In genomic region chr16:95258100-95258499, GRCm38 (mm10) we compare ENCODE assay signal across 23 mouse cellular contexts. TPM values are rescaled to one million over a fixed set of nuclear protein-coding genes. Genes with fewer than 3 reads are reported as not detected.
DNase-seq lines count a peak whose midpoint lies in the region; ATAC-seq lines count a peak whose summit lies in the region.
"Had no signal": no experiment of that assay in that cellular context is flagged by ENCODE, and none has a peak within 500 bp of the region (broad histone marks: within the 10 kb centered on the region; RNA-seq: fewer than 3 reads in every experiment).

No protein-coding gene starts in this region.

- no peak overlapping the region for H3K4me3 ChIP-seq in embryonic facial prominence, embryonic 12.5 days
- no peak overlapping the region for H3K4me3 ChIP-seq in embryonic facial prominence, embryonic 10.5 days
- no peak overlapping the region for H3K4me3 ChIP-seq in limb, embryonic 12.5 days (replicated peaks)
- H3K4me3 ChIP-seq in limb, embryonic 10.5 days: no peak overlapping the region
- no peak overlapping the region for H3K4me3 ChIP-seq in embryonic facial prominence, embryonic 13.5 days
- H3K4me3 ChIP-seq in stomach, embryonic 14.5 days (ENCODE audit: low read depth, low read length): no peak overlapping the region; the same call in 1 of the 2 replicates
- H3K4me3 ChIP-seq: hindbrain, embryonic 12.5 days; liver, embryonic 13.5 days; midbrain, embryonic 15.5 days; neural tube, embryonic 12.5 days had no signal

- H3K36me3 ChIP-seq in embryonic facial prominence, embryonic 12.5 days: no peaks in the 10 kb centered on the region
- no peaks in the 10 kb centered on the region for H3K36me3 ChIP-seq in embryonic facial prominence, embryonic 10.5 days (replicated peaks)
- H3K36me3 ChIP-seq in limb, embryonic 12.5 days: no peaks in the 10 kb centered on the region
- H3K36me3 ChIP-seq in limb, embryonic 10.5 days: no peaks in the 10 kb centered on the region
- no peaks in the 10 kb centered on the region for H3K36me3 ChIP-seq in embryonic facial prominence, embryonic 13.5 days
- H3K36me3 ChIP-seq in stomach, embryonic 14.5 days (ENCODE audit: control insufficient read depth, insufficient read depth, low read length): no peaks in the 10 kb centered on the region
- H3K36me3 ChIP-seq: hindbrain, embryonic 12.5 days; liver, embryonic 13.5 days; midbrain, embryonic 15.5 days; neural tube, embryonic 12.5 days had no signal

- peaks cover 21% of the 10 kb centered on the region for H3K4me1 ChIP-seq in embryonic facial prominence, embryonic 12.5 days
- H3K4me1 ChIP-seq in embryonic facial prominence, embryonic 10.5 days: peaks cover 48% of the 10 kb centered on the region
- peaks cover 48% of the 10 kb centered on the region for H3K4me1 ChIP-seq in limb, embryonic 12.5 days (replicated peaks)
- peaks cover 53% of the 10 kb centered on the region for H3K4me1 ChIP-seq in limb, embryonic 10.5 days
- peaks cover 37% of the 10 kb centered on the region for H3K4me1 ChIP-seq in embryonic facial prominence, embryonic 13.5 days
- peaks cover 6% of the 10 kb centered on the region; the same call in 1 of the 2 replicates for H3K4me1 ChIP-seq in stomach, embryonic 14.5 days (ENCODE audit: control insufficient read depth, insufficient read depth, low read length)
- H3K4me1 ChIP-seq: hindbrain, embryonic 12.5 days; liver, embryonic 13.5 days; midbrain, embryonic 15.5 days; neural tube, embryonic 12.5 days had no signal

- H3K27me3 ChIP-seq in embryonic facial prominence, embryonic 12.5 days: no peaks in the 10 kb centered on the region
- peaks cover 5% of the 10 kb centered on the region; the same call in 1 of the 2 replicates for H3K27me3 ChIP-seq in embryonic facial prominence, embryonic 10.5 days (replicated peaks; ENCODE audit: low read depth, poor library complexity, severe bottlenecking)
- H3K27me3 ChIP-seq in limb, embryonic 12.5 days: peaks cover 21% of the 10 kb centered on the region
- H3K27me3 ChIP-seq in limb, embryonic 10.5 days (ENCODE audit: low read depth, poor library complexity, severe bottlenecking): peaks cover 26% of the 10 kb centered on the region
- H3K27me3 ChIP-seq in embryonic facial prominence, embryonic 13.5 days: peaks cover 5% of the 10 kb centered on the region; the same call in 1 of the 2 replicates
- 0 out of 2 replicates have a peak, but pooled peaks cover 3% of the 10 kb centered on the region for H3K27me3 ChIP-seq in stomach, embryonic 14.5 days (ENCODE audit: control insufficient read depth, insufficient read depth, low read length)
- H3K27me3 ChIP-seq: midbrain, embryonic 15.5 days; neural tube, embryonic 12.5 days had no signal

- WGBS in embryonic facial prominence, embryonic 12.5 days: 29% methylated on average over 4 of the region's 4 CpGs
- 36% methylated on average over 4 of the region's 4 CpGs for WGBS in embryonic facial prominence, embryonic 10.5 days
- WGBS in limb, embryonic 12.5 days: 16% methylated on average over 4 of the region's 4 CpGs
- WGBS in limb, embryonic 10.5 days: 23% methylated on average over 4 of the region's 4 CpGs
- WGBS in embryonic facial prominence, embryonic 13.5 days: 35% methylated on average over 4 of the region's 4 CpGs
- 18% methylated on average over 4 of the region's 4 CpGs for WGBS in stomach, embryonic 14.5 days

- H3K27ac ChIP-seq in embryonic facial prominence, embryonic 12.5 days: 0 out of 2 replicates have a peak overlapping the region, but pooled peaks have one; percentile 46
- H3K27ac ChIP-seq in embryonic facial prominence, embryonic 10.5 days (replicated peaks): no peak overlapping the region
- H3K27ac ChIP-seq in limb, embryonic 12.5 days: no peak overlapping the region
- no peak overlapping the region for H3K27ac ChIP-seq in limb, embryonic 10.5 days
- H3K27ac ChIP-seq in embryonic facial prominence, embryonic 13.5 days: peak overlapping the region; percentile 39; the same call in 1 of the 2 replicates
- peak overlapping the region; percentile 12; the same call in 1 of the 2 replicates for H3K27ac ChIP-seq in stomach, embryonic 14.5 days (ENCODE audit: low read length)
- H3K27ac ChIP-seq: hindbrain, embryonic 12.5 days; liver, embryonic 13.5 days; macrophage; midbrain, embryonic 15.5 days; neural tube, embryonic 12.5 days had no signal

- H3K4me2 ChIP-seq in embryonic facial prominence, embryonic 12.5 days (replicated peaks): no peak overlapping the region
- H3K4me2 ChIP-seq in limb, embryonic 12.5 days: peak overlapping the region; percentile 34; the same call in 1 of the 2 replicates
- peak overlapping the region; percentile 14; the same call in 1 of the 2 replicates for H3K4me2 ChIP-seq in embryonic facial prominence, embryonic 13.5 days
- H3K4me2 ChIP-seq in stomach, embryonic 14.5 days (replicated peaks; ENCODE audit: low read depth, low read length): peak overlapping the region; percentile 4; the same call in 1 of the 2 replicates
- H3K4me2 ChIP-seq: hindbrain, embryonic 12.5 days; liver, embryonic 13.5 days; midbrain, embryonic 15.5 days; neural tube, embryonic 12.5 days had no signal

- H3K9me3 ChIP-seq in embryonic facial prominence, embryonic 12.5 days: no peaks in the 10 kb centered on the region
- no peaks in the 10 kb centered on the region for H3K9me3 ChIP-seq in embryonic facial prominence, embryonic 10.5 days
- H3K9me3 ChIP-seq in limb, embryonic 12.5 days: no peaks in the 10 kb centered on the region
- H3K9me3 ChIP-seq in limb, embryonic 10.5 days (replicated peaks): no peaks in the 10 kb centered on the region
- H3K9me3 ChIP-seq in embryonic facial prominence, embryonic 13.5 days: no peaks in the 10 kb centered on the region
- H3K9me3 ChIP-seq in stomach, embryonic 14.5 days (ENCODE audit: control insufficient read depth, low read depth, low read length): no peaks in the 10 kb centered on the region
- H3K9me3 ChIP-seq: hindbrain, embryonic 12.5 days; liver, embryonic 13.5 days; midbrain, embryonic 15.5 days; neural tube, embryonic 12.5 days had no signal

- DNase-seq in embryonic facial prominence, embryonic 10.5 days (ENCODE audit: low spot score): no peak
- DNase-seq in limb, embryonic 10.5 days (ENCODE audit: low spot score): no peak
- no peak for DNase-seq in gastrocnemius, postnatal 10 days
- DNase-seq in adrenal gland, adult 8-10 months: no peak
- DNase-seq: adrenal gland, postnatal 10 days; cerebellum, adult 18-20 months; cerebellum, postnatal 25 days; forebrain, postnatal 0 days; gastrocnemius, postnatal 25 days; kidney, postnatal 10 days; left cerebral cortex, postnatal 4 days; liver, embryonic 13.5 days; right cerebral cortex, postnatal 14 days; thymus, adult 18-20 months had no signal

- ATAC-seq in embryonic facial prominence, embryonic 12.5 days (ENCODE audit: insufficient number of reproducible peaks, insufficient read depth, low FRiP score, low TSS enrichment): no peak
- ATAC-seq in limb, embryonic 12.5 days (ENCODE audit: insufficient number of reproducible peaks, insufficient read depth, low FRiP score, low TSS enrichment, low read depth): no peak
- ATAC-seq in embryonic facial prominence, embryonic 13.5 days (ENCODE audit: insufficient number of reproducible peaks, insufficient read depth, low FRiP score, low TSS enrichment, low read depth): no peak
- no peak for ATAC-seq in stomach, embryonic 14.5 days (ENCODE audit: insufficient number of reproducible peaks, insufficient read depth, low FRiP score, low read depth)
- ATAC-seq: activated CD4-positive, CD25-positive, alpha-beta regulatory T cell, adult 4 months; forebrain, postnatal 0 days; midbrain, embryonic 15.5 days had no signal

- H3K9ac ChIP-seq in embryonic facial prominence, embryonic 12.5 days: no peak overlapping the region
- no peak overlapping the region for H3K9ac ChIP-seq in limb, embryonic 12.5 days (replicated peaks)
- H3K9ac ChIP-seq in embryonic facial prominence, embryonic 13.5 days: no peak overlapping the region
- no peak overlapping the region for H3K9ac ChIP-seq in stomach, embryonic 14.5 days (replicated peaks; ENCODE audit: low read depth, low read length)
- H3K9ac ChIP-seq: forebrain, postnatal 0 days; hindbrain, embryonic 12.5 days; liver, embryonic 13.5 days; midbrain, embryonic 15.5 days; neural tube, embryonic 12.5 days had no signal

RNA-seq across cellular contexts. Expression of gene Kcnj15, which starts 0.7 kb away (rescaled TPM):
- polyA plus RNA-seq in embryonic facial prominence, embryonic 12.5 days (2016; fragmentation: Nextera tagmentation; extraction: Ambion mirVana): 0.41 and 0.51 TPM in 2 replicates
- 0.33 and 0.45 TPM in 2 replicates for polyA plus RNA-seq in embryonic facial prominence, embryonic 10.5 days (2016; fragmentation: Nextera tagmentation; extraction: Ambion mirVana)
- polyA plus RNA-seq in limb, embryonic 12.5 days (2016; fragmentation: Nextera tagmentation; extraction: Ambion mirVana): 0.45 and 0.53 TPM in 2 replicates
- polyA plus RNA-seq in limb, embryonic 10.5 days (2016; fragmentation: Nextera tagmentation; extraction: Ambion mirVana): 0.49 and 0.69 TPM in 2 replicates
- 1.4 and 1.5 TPM in 2 replicates for polyA plus RNA-seq in embryonic facial prominence, embryonic 13.5 days (2015; fragmentation: Nextera tagmentation; extraction: Ambion mirVana)
- polyA plus RNA-seq in stomach, embryonic 14.5 days (2014; fragmentation: Nextera tagmentation; extraction: Ambion mirVana): 5.0 and 5.3 TPM in 2 replicates
- total RNA-seq in gastrocnemius, postnatal 10 days (2021): under 1 TPM; 0.52 to 0.70 TPM
- 1 to 10 TPM in 1 of 4 experiments, under 1 TPM in 3; 0.78 to 2.1 (median 0.84) TPM for total RNA-seq in adrenal gland, adult 8-10 months (2022)
- polyA plus RNA-seq: macrophage had no signal

Comparison
In these comparisons a context has a peak if more than half of its experiments do, and no peak if none do; other contexts are left out.
1. H3K27ac ChIP-seq: peak in embryonic facial prominence, embryonic 12.5 days (single experiment), embryonic facial prominence, embryonic 13.5 days (single experiment) and stomach, embryonic 14.5 days (single experiment); none in embryonic facial prominence, embryonic 10.5 days (single experiment), limb, embryonic 12.5 days (single experiment) and limb, embryonic 10.5 days (single experiment).